25 mouse cellular contexts compared by ENCODE assay signal in genomic region chr2:153060216-153060615, GRCm38 (mm10). TPM values are rescaled to one million over a fixed set of nuclear protein-coding genes. Genes with fewer than 3 reads are reported as not detected.
"Had no signal": no experiment of that assay in that cellular context is flagged by ENCODE, and none has a peak within 500 bp of the region (broad histone marks: within the 10 kb centered on the region; RNA-seq: fewer than 3 reads in every experiment).

No protein-coding gene starts in this region.

- H3K9me3 ChIP-seq: limb, embryonic 10.5 days; limb, embryonic 13.5 days; liver, embryonic 12.5 days; liver, embryonic 15.5 days; midbrain, embryonic 12.5 days; midbrain, embryonic 15.5 days had no signal

- H3K27ac ChIP-seq: kidney, postnatal 0 days; layer of hippocampus, adult 2 months; limb, embryonic 10.5 days; limb, embryonic 13.5 days; liver, embryonic 12.5 days; liver, embryonic 15.5 days; macrophage; midbrain, embryonic 12.5 days; midbrain, embryonic 15.5 days had no signal

- H3K9ac ChIP-seq: limb, embryonic 13.5 days; liver, embryonic 12.5 days; liver, embryonic 15.5 days; midbrain, embryonic 12.5 days; midbrain, embryonic 15.5 days had no signal

- H3K36me3 ChIP-seq: limb, embryonic 10.5 days; limb, embryonic 13.5 days; liver, embryonic 12.5 days; liver, embryonic 15.5 days; midbrain, embryonic 12.5 days had no signal

- ATAC-seq: intestine, postnatal 0 days; liver, embryonic 12.5 days; midbrain, embryonic 15.5 days had no signal

- H3K4me3 ChIP-seq: layer of hippocampus, adult 2 months; limb, embryonic 10.5 days; limb, embryonic 13.5 days; liver, embryonic 12.5 days; liver, embryonic 15.5 days; midbrain, embryonic 12.5 days; midbrain, embryonic 15.5 days; myocyte had no signal

- H3K4me2 ChIP-seq: limb, embryonic 13.5 days; liver, embryonic 12.5 days; liver, embryonic 15.5 days; midbrain, embryonic 12.5 days; midbrain, embryonic 15.5 days had no signal

- H3K27me3 ChIP-seq: midbrain, embryonic 15.5 days had no signal

- H3K4me1 ChIP-seq: limb, embryonic 10.5 days; limb, embryonic 13.5 days; midbrain, embryonic 15.5 days had no signal

- DNase-seq: kidney, adult 2 months; kidney, postnatal 25 days; layer of hippocampus, adult 9-11 months; liver; lung, adult 18-20 months; right cerebral cortex, postnatal 25 days; thymus, adult 18-20 months; thymus, postnatal 4 days had no signal

RNA-seq across cellular contexts. Expression of gene Ccm2l, which starts 5.5 kb away (rescaled TPM):
- total RNA-seq: monocyte, adult 5-6 weeks had no signal
- polyA plus RNA-seq: macrophage, myocyte had no signal

RNA-seq across cellular contexts. Expression of gene Xkr7, which starts 28.6 kb away (rescaled TPM):
- total RNA-seq: megakaryocyte, adult 5-6 weeks; monocyte, adult 5-6 weeks had no signal
- polyA plus RNA-seq: intestine, embryonic 14.5 days; intestine, postnatal 0 days; kidney, adult 2 months; kidney, embryonic 14.5 days; kidney, postnatal 0 days; limb, embryonic 10.5 days; limb, embryonic 13.5 days; liver, embryonic 12.5 days; liver, embryonic 15.5 days; macrophage; myocyte; spleen, adult 2 months; stomach, embryonic 16.5 days had no signal
